Mouse (Mus musculus) stomach, postnatal 0 days (tissue): ENCODE results near the gene Slc52a3. TPM values are rescaled to one million over a fixed set of nuclear protein-coding genes. Genes with fewer than 3 reads are reported as not detected.

ENCODE experiments used
- ATAC-seq: fragments of 200-750 bp; cut with Nextera tagmentation; 2 replicates; pipeline ENCODE4 v1.8.0; 2017; ENCODE audit not compliant: low FRiP score, low TSS enrichment
- DNase-seq: peaks from one replicate; pipeline ENCODE4 v3.0.0-alpha.2; 2016; ENCODE audit warnings: low spot score
- H3K27ac ChIP-seq: fragments of 300-500 bp; sonication (generic); replicated peaks from 2 replicates; pipeline ENCODE4 v1.5.1; 2014; ENCODE audit warnings: mild to moderate bottlenecking, control low read depth
- H3K27me3 ChIP-seq: fragments of 300-500 bp; sonication (generic); 2 replicates; pipeline ENCODE4 v1.6.1; 2014; ENCODE audit warnings: low read length; ENCODE audit not compliant: control insufficient read depth, insufficient read depth
- H3K36me3 ChIP-seq: fragments of 300-500 bp; sonication (generic); 2 replicates; pipeline ENCODE4 v1.6.1; 2014; ENCODE audit warnings: low read length, mixed read lengths; ENCODE audit not compliant: control insufficient read depth, insufficient read depth
- H3K4me1 ChIP-seq: fragments of 300-500 bp; sonication (generic); replicated peaks from 2 replicates; pipeline ENCODE4 v1.6.1; 2014; ENCODE audit warnings: antibody characterized with exemption; ENCODE audit not compliant: control insufficient read depth, insufficient read depth
- H3K4me2 ChIP-seq: fragments of 300-500 bp; sonication (generic); replicated peaks from 2 replicates; pipeline ENCODE4 v1.6.1; 2014; ENCODE audit warnings: low read depth, mild to moderate bottlenecking, control low read depth, moderate library complexity
- H3K4me3 ChIP-seq: fragments of 300-500 bp; sonication (generic); 2 replicates; pipeline ENCODE4 v1.5.1; 2014; ENCODE audit warnings: low read depth, low read length, control low read depth
- H3K9ac ChIP-seq: fragments of 300-500 bp; sonication (generic); 2 replicates; pipeline ENCODE4 v1.6.1; 2014; ENCODE audit warnings: mild to moderate bottlenecking, low read length, control low read depth, mixed read lengths
- H3K9me3 ChIP-seq: fragments of 300-500 bp; sonication (generic); 2 replicates; pipeline ENCODE4 v1.6.1; 2016; ENCODE audit warnings: low read length; ENCODE audit not compliant: control insufficient read depth
- CTCF ChIP-seq: IDR thresholded peaks from 2 replicates; pipeline ENCODE4 v1.5.1; 2016; ENCODE audit warnings: antibody characterized with exemption, low read depth, mild to moderate bottlenecking, moderate library complexity
- EP300 ChIP-seq: optimal IDR thresholded peaks from 2 replicates; pipeline ENCODE3; 2016; ENCODE audit warnings: antibody characterized with exemption
- WGBS: fragments of 180-500 bp; shearing (Covaris S2); extraction: QIAGEN DNeasy Blood & Tissue Kit; methylation state at CpG from one replicate; pipeline ENCODE4 v1.1.7; 2014; 5-methylcytosine and 5-hydroxymethylcytosine counted together
- polyA plus RNA-seq: library from polyadenylated mRNA; unstranded; fragments of >200 nt; fragmentation: Nextera tagmentation; extraction: Ambion mirVana; gene quantifications from 2 replicates; pipeline ENCODE4 v1.2.1, GENCODE M21; 2015

Gene Slc52a3
- polyA plus RNA-seq, 1 experiment from 2014 or later: 22.2 TPM

DNA sequence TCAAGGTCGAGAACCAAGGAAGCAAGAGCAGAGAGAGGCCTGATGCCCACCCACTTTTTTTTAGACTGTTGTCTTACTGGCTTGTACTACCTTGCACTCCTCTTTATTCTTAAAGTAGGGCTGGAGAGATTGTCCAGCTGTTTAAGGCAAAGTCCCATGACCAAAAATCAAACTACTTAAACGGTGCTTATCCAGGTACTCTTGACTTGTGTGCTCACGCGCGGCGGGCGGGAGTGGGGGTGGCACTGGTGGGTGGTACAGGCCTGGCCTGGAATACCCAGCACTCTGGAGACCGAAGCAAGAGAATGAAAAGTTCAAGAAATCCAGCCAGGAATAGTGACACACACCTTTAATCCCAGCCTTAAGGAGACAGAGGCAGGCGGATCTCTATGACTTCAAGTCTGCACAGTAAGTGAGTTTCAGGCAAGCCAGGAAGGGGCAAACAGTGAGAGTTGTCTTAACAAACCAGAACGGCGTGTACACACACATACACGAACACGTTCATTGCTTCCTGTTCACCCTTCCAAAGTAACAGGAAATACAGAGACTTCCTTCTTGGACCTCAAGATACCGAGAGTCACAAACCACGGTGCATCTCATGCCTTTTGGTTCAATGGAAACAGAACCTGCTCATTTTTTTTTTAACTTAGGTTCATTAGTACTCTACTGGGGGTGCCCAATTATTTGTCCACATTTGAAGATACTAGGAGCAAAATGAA, 12.9 kb downstream of the Slc52a3 start:
- ATAC-seq: no peak
- Histone ChIP-seq H3K36me3 (no peaks in the 10 kb centered on the region), H3K9me3 (no peaks in the 10 kb centered on the region), H3K27me3 (no peaks in the 10 kb centered on the region), H3K4me3 (no peak overlapping the region), H3K9ac (no peak overlapping the region), H3K27ac (no peak overlapping the region), H3K4me1 (no peaks in the 10 kb centered on the region), H3K4me2 (no peak overlapping the region)
- TF ChIP-seq CTCF (no peak), EP300 (no peak)
- WGBS: 77% methylated on average over 15 of the region's 15 CpGs
- no peak for DNase-seq

DNA sequence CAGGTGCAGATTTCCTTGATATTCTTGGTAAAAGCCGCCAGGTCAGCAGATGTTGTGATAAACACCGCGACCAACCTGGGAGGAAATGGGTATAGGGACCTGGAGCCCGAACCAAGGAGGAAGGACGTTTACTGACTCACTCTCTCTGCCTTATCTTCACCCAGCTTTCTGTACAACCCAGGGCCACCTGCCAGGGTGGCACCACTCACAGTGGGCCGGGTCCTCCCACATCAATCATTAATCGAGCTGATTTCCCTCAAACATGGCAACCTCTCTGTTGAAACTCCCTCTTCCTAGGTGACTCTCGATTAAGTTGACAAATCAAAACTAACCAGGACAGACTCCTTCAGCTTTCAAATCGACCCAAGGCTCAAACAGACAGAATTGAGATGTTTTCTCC, 13.9 kb downstream of the Slc52a3 start:
- Histone ChIP-seq H3K27me3 (no peaks in the 10 kb centered on the region), H3K27ac (peak overlapping the region; percentile 92), H3K4me3 (no peak overlapping the region), H3K9ac (no peak overlapping the region), H3K36me3 (no peaks in the 10 kb centered on the region), H3K4me2 (no peak overlapping the region), H3K9me3 (no peaks in the 10 kb centered on the region), H3K4me1 (no peaks in the 10 kb centered on the region)
- TF ChIP-seq EP300: no peak
- TF ChIP-seq CTCF: no peak
- WGBS: 54% methylated on average over 9 of the region's 9 CpGs
- peak; percentile 53 for DNase-seq
- ATAC-seq: peak; percentile 43; the same call in 1 of the 2 replicates

GRCm38 (mm10) chr2:152010661-152011060, 14.3 kb downstream of the Slc52a3 start:
- no peaks in the 10 kb centered on the region for H3K9me3 ChIP-seq
- H3K36me3 ChIP-seq: no peaks in the 10 kb centered on the region
- no peak overlapping the region for H3K4me3 ChIP-seq
- peak overlapping the region; percentile 92 for H3K27ac ChIP-seq
- no peak overlapping the region for H3K4me2 ChIP-seq
- ATAC-seq (no peak), DNase-seq (no peak)
- WGBS: 78% methylated on average over 7 of the region's 7 CpGs
- H3K27me3 ChIP-seq: no peaks in the 10 kb centered on the region
- no peaks in the 10 kb centered on the region for H3K4me1 ChIP-seq
- TF ChIP-seq CTCF (no peak), EP300 (no peak)
- no peak overlapping the region for H3K9ac ChIP-seq

DNA sequence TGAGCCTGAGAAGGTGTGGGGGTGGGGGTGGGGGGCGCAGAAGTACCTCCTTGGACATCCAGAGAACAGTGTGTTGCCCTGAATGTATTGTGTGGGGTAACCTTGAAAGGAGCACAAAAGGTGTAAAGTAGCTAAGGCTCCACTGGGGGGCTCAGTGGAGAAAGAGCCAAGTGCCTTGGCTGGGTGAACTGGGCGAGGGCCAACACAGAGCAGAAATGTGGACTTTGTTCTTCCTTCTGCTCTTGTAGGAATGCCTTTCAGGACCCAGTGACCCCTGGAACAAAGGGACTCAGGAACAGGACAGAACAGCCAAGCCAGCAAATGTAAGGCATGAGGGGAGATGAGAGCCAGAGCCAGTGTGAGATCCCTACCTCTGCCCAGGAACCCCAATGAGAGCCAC, 15.4 kb downstream of the Slc52a3 start:
- H3K4me3 ChIP-seq: no peak overlapping the region
- WGBS: 53% methylated on average over 2 of the region's 2 CpGs
- H3K9me3 ChIP-seq: no peaks in the 10 kb centered on the region
- TF ChIP-seq CTCF (peak; percentile 65), EP300 (no peak)
- no peak overlapping the region for H3K9ac ChIP-seq
- no peaks in the 10 kb centered on the region for H3K27me3 ChIP-seq
- DNase-seq (peak; percentile 85), ATAC-seq (peak; percentile 82)
- no peaks in the 10 kb centered on the region for H3K4me1 ChIP-seq
- peak overlapping the region; percentile 92 for H3K27ac ChIP-seq
- no peaks in the 10 kb centered on the region for H3K36me3 ChIP-seq
- no peak overlapping the region for H3K4me2 ChIP-seq

DNA sequence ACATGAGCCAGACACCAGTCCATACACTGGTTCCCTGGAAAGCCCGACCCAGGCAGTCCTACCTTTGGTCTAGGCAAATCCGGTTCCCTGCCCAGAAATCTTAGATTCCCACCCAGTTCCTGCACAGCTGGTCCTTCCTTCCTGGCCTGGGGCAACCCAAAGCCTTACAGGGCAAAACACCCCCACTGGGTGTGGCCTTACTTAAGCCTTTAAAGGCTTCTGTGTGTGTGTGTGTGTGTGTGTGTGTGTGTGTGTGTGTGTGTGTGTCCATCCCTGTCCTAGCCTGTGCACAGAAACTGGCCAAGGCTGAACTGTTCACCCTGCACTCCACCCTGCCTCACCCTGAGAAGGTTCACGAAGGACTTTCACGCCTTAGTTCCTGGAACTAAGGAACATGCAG, 15.9 kb downstream of the Slc52a3 start:
- 43% methylated on average over 4 of the region's 4 CpGs for WGBS
- TF ChIP-seq EP300 (peak; percentile 68), CTCF (no peak)

DNA sequence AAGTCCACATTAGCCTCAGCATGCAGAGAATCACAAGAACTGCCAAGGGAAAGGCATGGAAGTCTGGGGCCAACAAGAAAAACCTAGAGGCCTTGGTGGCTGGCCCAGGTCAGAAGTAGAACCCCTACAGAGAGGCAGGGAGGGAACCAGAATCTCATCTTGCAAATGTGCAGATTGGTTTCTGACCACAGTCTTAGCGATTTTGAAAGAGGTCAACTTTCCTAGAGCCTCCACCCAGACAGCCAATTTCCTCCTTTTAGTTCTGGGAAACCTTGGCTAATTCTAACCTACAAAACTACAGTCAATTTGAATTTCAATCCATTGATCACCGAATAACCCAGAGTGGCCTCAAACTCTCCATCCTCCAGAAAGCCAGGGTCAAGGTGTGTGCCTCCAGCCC, 16.4 kb downstream of the Slc52a3 start:
- Histone ChIP-seq H3K4me1 (no peaks in the 10 kb centered on the region), H3K4me3 (no peak overlapping the region), H3K9ac (no peak overlapping the region), H3K27me3 (no peaks in the 10 kb centered on the region), H3K9me3 (no peaks in the 10 kb centered on the region), H3K36me3 (no peaks in the 10 kb centered on the region), H3K27ac (peak overlapping the region; percentile 92), H3K4me2 (no peak overlapping the region)
- ATAC-seq (no peak), DNase-seq (no peak)
- TF ChIP-seq EP300: no peak
- no peak for TF ChIP-seq CTCF
- WGBS: 69% methylated on average over 2 of the region's 2 CpGs

More for the DNA sequence above, 15.9 kb downstream of the Slc52a3 start:
- no peak overlapping the region for H3K4me2 ChIP-seq
- H3K36me3 ChIP-seq: no peaks in the 10 kb centered on the region
- H3K9ac ChIP-seq: no peak overlapping the region
- ATAC-seq (peak; percentile 89), DNase-seq (peak; percentile 84)
- peak overlapping the region; percentile 92 for H3K27ac ChIP-seq
- no peaks in the 10 kb centered on the region for H3K27me3 ChIP-seq
- no peaks in the 10 kb centered on the region for H3K9me3 ChIP-seq
- H3K4me3 ChIP-seq: no peak overlapping the region
- H3K4me1 ChIP-seq: no peaks in the 10 kb centered on the region
